Mouse (Mus musculus) intestine, embryonic 15.5 days (tissue): Measurements from ENCODE around the gene Pmfbp1. TPM values are rescaled to one million over a fixed set of nuclear protein-coding genes. Genes with fewer than 3 reads are reported as not detected.
A peak's percentile ranks its signal among the peaks of the same experiment; 100 is the strongest.

Source experiments
- ATAC-seq: fragments of 200-750 bp; cut with Nextera tagmentation; 2 replicates; pipeline ENCODE4 v1.8.0; 2017; ENCODE audit warnings: moderate TSS enrichment, moderate library complexity
- H3K27ac ChIP-seq: fragments of 300-500 bp; sonication (generic); 2 replicates; pipeline ENCODE4 v1.5.1; 2015; ENCODE audit warnings: mild to moderate bottlenecking, inconsistent platforms
- H3K27me3 ChIP-seq: fragments of 300-500 bp; sonication (generic); replicated peaks from 2 replicates; pipeline ENCODE4 v1.6.1; 2015; ENCODE audit warnings: inconsistent platforms
- H3K36me3 ChIP-seq: fragments of 300-500 bp; sonication (generic); 2 replicates; pipeline ENCODE4 v1.6.1; 2015; ENCODE audit warnings: inconsistent platforms
- H3K4me1 ChIP-seq: fragments of 300-500 bp; sonication (generic); replicated peaks from 2 replicates; pipeline ENCODE4 v1.6.1; 2015; ENCODE audit warnings: inconsistent platforms
- H3K4me2 ChIP-seq: fragments of 300-500 bp; sonication (generic); replicated peaks from 2 replicates; pipeline ENCODE4 v1.6.1; 2015; ENCODE audit warnings: mild to moderate bottlenecking, inconsistent platforms
- H3K4me3 ChIP-seq: fragments of 300-500 bp; sonication (generic); replicated peaks from 2 replicates; pipeline ENCODE4 v1.5.1; 2015; ENCODE audit warnings: inconsistent platforms
- H3K9ac ChIP-seq: fragments of 300-500 bp; sonication (generic); 2 replicates; pipeline ENCODE4 v1.6.1; 2015; ENCODE audit warnings: inconsistent platforms
- H3K9me3 ChIP-seq: fragments of 300-500 bp; sonication (generic); 2 replicates; pipeline ENCODE4 v1.6.1; 2016; ENCODE audit warnings: inconsistent platforms
- WGBS: fragments of 180-500 bp; shearing (Covaris S2); methylation state at CpG from one replicate; pipeline ENCODE4 v1.1.7; 2015; 5-methylcytosine and 5-hydroxymethylcytosine counted together
- polyA plus RNA-seq: library from polyadenylated mRNA; unstranded; fragments of >200 nt; fragmentation: Nextera tagmentation; extraction: Ambion mirVana; gene quantifications from 2 replicates; pipeline ENCODE4 v1.2.1, GENCODE M21; 2015

Pmfbp1 gene
- polyA plus RNA-seq, 1 experiment from 2014 or later, result not detected

- Histone ChIP-seq H3K36me3 (no peaks in the 10 kb centered on the region), H3K4me3 (no peak overlapping the region), H3K27me3 (no peaks in the 10 kb centered on the region), H3K9ac (no peak overlapping the region), H3K9me3 (no peaks in the 10 kb centered on the region), H3K27ac (no peak overlapping the region), H3K4me1 (no peaks in the 10 kb centered on the region), H3K4me2 (no peak overlapping the region)
- ATAC-seq, result no peak
- 83% methylated on average over 2 of the region's 2 CpGs for WGBS
Observed at GRCm38 (mm10) chr8:109524008-109524407, 30.2 kb downstream of the Pmfbp1 start.

GRCm38 (mm10) chr8:109535140-109535990, 41.5 kb downstream of the Pmfbp1 start:
- Histone ChIP-seq H3K27me3 (no peaks in the 10 kb centered on the region), H3K9me3 (no peaks in the 10 kb centered on the region), H3K4me2 (no peak overlapping the region), H3K4me3 (no peak overlapping the region), H3K4me1 (no peaks in the 10 kb centered on the region), H3K27ac (no peak overlapping the region), H3K36me3 (no peaks in the 10 kb centered on the region), H3K9ac (no peak overlapping the region)
- WGBS, result 86% methylated on average over 19 of the region's 19 CpGs
- ATAC-seq, result no peak

DNA sequence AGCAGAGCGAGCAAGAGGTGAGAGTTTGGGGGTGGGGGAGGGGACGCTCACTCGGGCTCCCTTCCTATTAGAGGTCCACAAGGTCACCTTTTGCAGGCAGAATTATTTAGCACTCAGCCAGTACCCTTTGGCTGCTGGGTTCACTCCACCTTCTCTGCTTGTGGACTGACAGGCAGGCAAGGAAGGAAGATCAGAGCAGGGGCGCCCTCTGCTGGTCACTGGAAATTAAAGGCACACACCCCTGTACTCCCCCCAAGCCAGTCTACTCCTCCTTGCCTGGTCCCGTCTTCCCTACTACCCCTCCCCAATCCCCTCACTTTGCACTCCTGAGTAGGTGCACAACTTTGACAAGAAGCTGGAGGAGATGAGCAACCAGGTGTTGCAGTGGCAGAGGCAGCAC, 42.9 kb downstream of the Pmfbp1 start:
- no peak overlapping the region for H3K27ac ChIP-seq
- H3K4me3 ChIP-seq, result no peak overlapping the region
- WGBS, result 2% methylated on average over 5 of the region's 5 CpGs
- ATAC-seq, result peak; percentile 81
- no peaks in the 10 kb centered on the region for H3K4me1 ChIP-seq
- no peaks in the 10 kb centered on the region for H3K27me3 ChIP-seq
- no peaks in the 10 kb centered on the region for H3K36me3 ChIP-seq
- no peak overlapping the region for H3K9ac ChIP-seq
- H3K4me2 ChIP-seq, result peak overlapping the region; percentile 30
- H3K9me3 ChIP-seq, result no peaks in the 10 kb centered on the region

GRCm38 (mm10) chr8:109542165-109542564, 48.3 kb downstream of the Pmfbp1 start:
- no peaks in the 10 kb centered on the region for H3K4me1 ChIP-seq
- no peaks in the 10 kb centered on the region for H3K27me3 ChIP-seq
- H3K9ac ChIP-seq, result no peak overlapping the region
- WGBS, result 75% methylated on average over 5 of the region's 5 CpGs
- no peaks in the 10 kb centered on the region for H3K9me3 ChIP-seq
- H3K27ac ChIP-seq, result no peak overlapping the region
- H3K4me2 ChIP-seq, result no peak overlapping the region
- ATAC-seq, result no peak
- no peak overlapping the region for H3K4me3 ChIP-seq
- peaks cover 1% of the 10 kb centered on the region for H3K36me3 ChIP-seq

DNA sequence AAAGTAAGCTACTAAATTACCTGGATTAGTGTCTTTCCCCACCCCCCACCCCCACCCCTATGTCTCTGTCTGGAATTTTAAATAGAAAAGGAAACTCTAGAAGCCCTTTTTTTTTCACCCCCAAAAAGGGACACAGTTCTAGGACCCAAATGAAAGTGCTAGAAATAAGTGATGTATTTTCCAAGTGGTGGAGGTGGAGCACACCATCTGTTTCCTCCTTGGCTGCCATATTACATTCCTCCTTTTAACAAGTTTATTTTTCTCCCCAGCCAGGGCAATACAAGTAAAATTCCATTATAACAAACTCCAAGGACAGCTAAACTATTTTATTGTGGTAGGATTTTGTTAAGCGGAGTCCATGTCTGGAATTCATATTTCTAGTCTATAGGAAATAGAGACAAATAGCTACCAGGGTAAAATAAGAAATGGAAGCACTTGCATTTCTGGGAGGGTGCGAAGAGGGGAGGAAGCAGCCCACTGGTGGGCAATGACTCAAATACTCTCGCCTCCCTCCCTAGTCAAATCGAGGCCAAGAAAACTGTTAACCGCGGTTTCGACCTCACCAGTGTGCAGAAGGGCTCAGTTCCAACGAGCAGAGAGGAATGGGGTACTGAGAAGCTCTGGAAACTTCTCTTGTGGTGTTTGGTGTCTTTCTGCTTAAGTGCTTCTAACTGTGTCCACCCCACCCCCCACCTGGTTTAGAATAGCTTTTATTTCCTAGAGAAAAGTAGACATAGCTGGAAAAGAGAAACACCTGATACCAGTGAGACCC, 49.1 kb downstream of the Pmfbp1 start:
- no peaks in the 10 kb centered on the region for H3K4me1 ChIP-seq
- H3K36me3 ChIP-seq, result peaks cover 8% of the 10 kb centered on the region
- no peak overlapping the region for H3K27ac ChIP-seq
- H3K9me3 ChIP-seq, result no peaks in the 10 kb centered on the region
- no peak overlapping the region for H3K4me3 ChIP-seq
- no peak overlapping the region for H3K9ac ChIP-seq
- WGBS, result 78% methylated on average over 8 of the region's 8 CpGs
- no peak overlapping the region for H3K4me2 ChIP-seq
- no peak for ATAC-seq
- H3K27me3 ChIP-seq, result no peaks in the 10 kb centered on the region

- ATAC-seq, result no peak
- Histone ChIP-seq H3K4me3 (no peak overlapping the region), H3K4me2 (no peak overlapping the region), H3K9me3 (no peaks in the 10 kb centered on the region), H3K9ac (no peak overlapping the region), H3K27me3 (no peaks in the 10 kb centered on the region), H3K4me1 (no peaks in the 10 kb centered on the region), H3K27ac (no peak overlapping the region), H3K36me3 (peaks cover 17% of the 10 kb centered on the region)
- WGBS, result 58% methylated on average over 3 of the region's 3 CpGs
Observed at GRCm38 (mm10) chr8:109544049-109544448, 50.2 kb downstream of the Pmfbp1 start.

DNA sequence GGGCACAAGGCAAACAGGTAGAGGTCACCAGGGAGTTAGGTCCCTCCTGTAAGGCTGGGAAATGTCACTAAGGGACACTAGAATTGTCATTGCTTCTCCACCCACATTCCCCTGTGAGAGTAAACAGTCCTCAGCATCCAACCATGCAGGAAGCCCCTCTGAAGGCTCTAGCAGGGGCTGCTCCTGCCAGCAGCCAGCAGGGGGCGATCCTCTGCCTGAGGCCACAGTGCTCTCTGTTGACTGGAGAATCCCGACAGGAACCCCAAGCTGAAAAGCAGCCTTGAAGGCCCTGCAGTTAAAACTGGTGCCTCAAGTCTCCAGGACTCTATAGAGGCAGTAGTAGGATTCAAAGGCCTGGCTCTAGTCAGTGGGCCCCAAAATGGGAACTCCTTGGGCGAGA, 57.8 kb downstream of the Pmfbp1 start:
- Histone ChIP-seq H3K4me3 (no peak overlapping the region), H3K36me3 (peaks cover 86% of the 10 kb centered on the region), H3K4me1 (no peaks in the 10 kb centered on the region), H3K9me3 (no peaks in the 10 kb centered on the region), H3K27me3 (no peaks in the 10 kb centered on the region), H3K27ac (no peak overlapping the region), H3K9ac (no peak overlapping the region), H3K4me2 (no peak overlapping the region)
- 36% methylated on average over 3 of the region's 3 CpGs for WGBS
- ATAC-seq, result no peak

DNA sequence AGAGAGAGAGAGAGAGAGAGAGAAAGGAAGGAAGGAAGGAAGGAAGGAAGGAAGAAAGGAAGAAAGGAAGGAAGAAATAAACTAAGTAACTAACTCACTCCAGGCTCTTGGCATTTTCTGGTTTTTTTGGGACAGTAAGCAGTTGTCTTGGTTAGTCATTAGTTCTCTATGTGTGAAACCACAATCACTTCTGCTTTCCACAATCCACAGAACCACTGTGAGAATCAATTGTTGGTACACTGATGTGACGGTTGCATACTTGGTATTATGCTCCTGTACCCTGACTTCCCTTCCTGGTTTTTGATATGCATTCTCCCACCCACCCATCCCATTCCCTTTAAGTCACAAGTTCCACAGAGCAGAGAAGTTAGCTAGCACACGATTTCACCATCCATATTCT, 70.1 kb downstream of the Pmfbp1 start:
- H3K4me3 ChIP-seq, result no peak overlapping the region
- no peak overlapping the region for H3K9ac ChIP-seq
- no peak overlapping the region for H3K27ac ChIP-seq
- no peaks in the 10 kb centered on the region for H3K27me3 ChIP-seq
- no peaks in the 10 kb centered on the region for H3K9me3 ChIP-seq
- peaks cover 35% of the 10 kb centered on the region for H3K36me3 ChIP-seq
- no peak for ATAC-seq
- H3K4me1 ChIP-seq, result peaks cover 5% of the 10 kb centered on the region; the same call in 1 of the 2 replicates
- peak overlapping the region; percentile 69; the same call in 1 of the 2 replicates for H3K4me2 ChIP-seq
- 79% methylated on average over 2 of the region's 2 CpGs for WGBS

- H3K9me3 ChIP-seq, result no peaks in the 10 kb centered on the region
- 5% methylated on average over 10 of the region's 10 CpGs for WGBS
Observed at GRCm38 (mm10) chr8:109564766-109565165, 70.9 kb downstream of the Pmfbp1 start.

GRCm38 (mm10) chr8:109565498-109566333, 71.9 kb downstream of the Pmfbp1 start, which contains the start of the genes Dhx38 and Txnl4b:
Gene Dhx38, minus strand, starts transcription at chr8:109565861.
Gene Txnl4b, plus strand, starts transcription at chr8:109565892.
- Histone ChIP-seq H3K4me2 (peak within 1 kb of the TSS; percentile 70), H3K4me1 (peaks cover 5% of the 10 kb centered on the region; the same call in 1 of the 2 replicates), H3K27me3 (no peaks in the 10 kb centered on the region), H3K9ac (peak within 1 kb of the TSS; percentile 84), H3K27ac (peak within 1 kb of the TSS; percentile 85), H3K36me3 (peaks cover 21% of the 10 kb centered on the region), H3K4me3 (peak within 1 kb of the TSS; percentile 65), H3K9me3 (no peaks in the 10 kb centered on the region)
- ATAC-seq, result peak; percentile 100
- under 1% methylated on average over 52 of the region's 52 CpGs for WGBS

More at GRCm38 (mm10) chr8:109564766-109565165, 70.9 kb downstream of the Pmfbp1 start:
- ATAC-seq, result no peak
- peak overlapping the region; percentile 84 for H3K9ac ChIP-seq
- peak overlapping the region; percentile 65 for H3K4me3 ChIP-seq
- H3K27ac ChIP-seq, result no peak overlapping the region
- no peaks in the 10 kb centered on the region for H3K27me3 ChIP-seq
- peaks cover 31% of the 10 kb centered on the region for H3K36me3 ChIP-seq
- peak overlapping the region; percentile 69 for H3K4me2 ChIP-seq
- H3K4me1 ChIP-seq, result peaks cover 5% of the 10 kb centered on the region; the same call in 1 of the 2 replicates

GRCm38 (mm10) chr8:109571139-109571538, 77.3 kb downstream of the Pmfbp1 start:
- no peak overlapping the region for H3K4me3 ChIP-seq
- H3K36me3 ChIP-seq, result peaks cover 4% of the 10 kb centered on the region; the same call in 1 of the 2 replicates
- H3K27me3 ChIP-seq, result no peaks in the 10 kb centered on the region
- ATAC-seq, result no peak
- no peak overlapping the region for H3K9ac ChIP-seq
- H3K9me3 ChIP-seq, result no peaks in the 10 kb centered on the region
- 86% methylated on average over 12 of the region's 12 CpGs for WGBS
- no peak overlapping the region for H3K4me2 ChIP-seq
- H3K27ac ChIP-seq, result no peak overlapping the region
- peaks cover 5% of the 10 kb centered on the region; the same call in 1 of the 2 replicates for H3K4me1 ChIP-seq
